Mouse (Mus musculus) E14TG2a.4 (cell line): ENCODE results near the gene Speer4c.
"Not testable (repeated sequence)": the region's sequence is repeated elsewhere in the genome, so short reads cannot be mapped to it uniquely, and the experiment has no call there.

ENCODE experiments used
- H3K27me3 ChIP-seq: 2 replicates; pipeline ENCODE4 v1.6.1; 2014; ENCODE audit warnings: low read length, control low read depth; ENCODE audit not compliant: insufficient read depth
- H3K36me3 ChIP-seq: 2 replicates; pipeline ENCODE4 v1.6.1; 2014; ENCODE audit warnings: low read length, control low read depth; ENCODE audit not compliant: insufficient read depth
- H3K4me1 ChIP-seq: replicated peaks from 2 replicates; pipeline ENCODE4 v1.6.1; 2014; ENCODE audit warnings: low read depth, low read length, control low read depth
- H3K4me3 ChIP-seq: replicated peaks from 2 replicates; pipeline ENCODE4 v1.5.1; 2014; ENCODE audit warnings: mild to moderate bottlenecking, low read length
- H3K9me3 ChIP-seq: 2 replicates; pipeline ENCODE4 v1.6.1; 2014; ENCODE audit warnings: low read length, control low read depth

Gene Speer4c

DNA sequence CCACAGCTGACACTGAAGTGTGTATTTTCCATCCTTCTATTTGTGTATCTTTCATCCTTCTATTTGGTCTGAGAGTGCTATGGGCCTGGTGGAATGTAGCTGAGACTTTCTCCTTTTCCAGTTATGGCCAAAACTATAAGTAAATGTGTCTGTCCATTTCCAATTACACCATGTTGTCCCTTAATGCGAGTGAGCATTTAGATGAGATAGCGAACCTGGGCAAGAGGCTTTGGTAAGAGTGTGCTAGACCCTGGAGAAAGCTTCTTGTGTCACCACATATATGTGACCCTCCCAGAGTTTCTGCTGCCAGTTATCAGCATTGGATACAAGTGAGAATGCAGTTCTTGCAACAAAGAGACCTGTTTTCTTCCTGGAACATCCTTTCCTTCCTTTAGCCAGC, 35.2 kb downstream of the Speer4c start:
- H3K4me1 ChIP-seq, H3K36me3 ChIP-seq, H3K4me3 ChIP-seq, H3K27me3 ChIP-seq: not testable (repeated sequence)
- peaks cover 16% of the 10 kb centered on the region; the same call in 1 of the 2 replicates for H3K9me3 ChIP-seq

DNA sequence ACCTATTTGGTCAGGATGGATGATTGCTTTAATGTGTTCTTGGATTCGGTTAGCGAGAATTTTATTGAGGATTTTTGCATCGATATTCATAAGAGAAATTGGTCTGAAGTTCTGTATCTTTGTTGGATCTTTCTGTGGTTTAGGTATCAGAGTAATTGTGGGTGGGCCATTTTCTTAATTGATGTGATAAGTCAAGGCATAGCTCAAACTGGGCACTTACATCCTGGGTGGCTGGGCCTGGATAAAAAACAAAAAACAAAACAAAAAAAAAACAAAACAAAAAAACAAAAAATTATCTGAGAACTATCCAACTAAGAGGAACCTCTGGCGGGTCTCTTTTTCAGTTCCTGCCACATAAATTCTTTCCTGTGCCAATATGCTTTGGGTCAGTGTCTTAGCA, 36.3 kb downstream of the Speer4c start:
- not testable (repeated sequence) for H3K27me3 ChIP-seq, H3K4me3 ChIP-seq, H3K4me1 ChIP-seq, H3K36me3 ChIP-seq
- H3K9me3 ChIP-seq, result peaks cover 13% of the 10 kb centered on the region; the same call in 1 of the 2 replicates

DNA sequence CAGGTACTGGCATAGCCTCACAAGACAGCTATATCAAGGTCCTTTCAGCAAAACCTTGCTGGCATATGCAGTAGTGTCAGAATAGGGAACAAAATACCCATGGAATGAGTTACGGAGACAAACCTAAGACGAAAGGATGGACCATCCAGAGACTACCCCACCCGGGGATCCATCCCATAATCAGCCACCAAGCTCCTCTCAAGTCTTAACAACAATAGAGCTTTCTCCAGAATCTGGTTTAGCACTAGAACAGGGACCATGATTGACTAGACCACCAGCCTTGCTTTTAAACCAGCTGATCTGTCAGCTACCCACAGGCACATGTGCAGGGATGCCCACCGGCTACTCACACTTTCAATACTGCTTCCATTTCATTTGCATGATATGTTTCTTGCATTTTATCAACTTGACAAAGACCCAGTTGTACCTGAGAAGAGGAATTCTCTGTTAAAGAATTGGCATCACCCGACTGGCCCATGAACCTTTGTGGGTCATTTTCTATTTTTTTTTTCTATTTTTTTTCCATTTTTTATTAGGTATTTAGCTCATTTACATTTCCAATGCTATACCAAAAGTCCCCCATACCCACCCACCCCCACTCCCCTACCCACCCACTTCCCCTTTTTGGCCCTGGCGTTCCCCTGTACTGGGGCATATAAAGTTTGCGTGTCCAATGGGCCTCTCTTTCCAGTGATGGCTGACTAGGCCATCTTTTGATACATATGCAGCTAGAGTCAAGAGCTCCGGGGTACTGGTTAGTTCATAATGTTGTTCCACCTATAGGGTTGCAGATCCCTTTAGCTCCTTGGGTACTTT, 39.4 kb downstream of the Speer4c start:
- H3K36me3 ChIP-seq, H3K27me3 ChIP-seq, H3K4me1 ChIP-seq: not testable (repeated sequence)

DNA sequence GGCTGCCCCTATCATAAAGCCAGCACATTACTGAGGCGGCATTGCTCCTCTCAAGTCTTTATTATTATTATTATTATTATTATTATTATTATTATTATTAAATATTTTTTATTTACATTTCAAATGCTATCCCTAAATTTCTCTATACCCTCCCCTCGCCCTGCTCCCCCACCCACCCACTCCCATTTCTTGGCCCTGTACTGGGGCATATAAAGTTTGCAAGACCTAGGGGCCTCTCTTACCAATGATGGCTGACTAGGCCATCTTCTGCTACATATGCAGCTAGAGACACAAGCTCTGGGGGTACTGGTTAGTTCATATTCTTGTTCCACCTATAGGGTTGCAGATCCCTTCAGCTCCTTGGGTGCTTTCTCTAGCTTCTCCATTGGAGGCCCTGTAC, 40.1 kb downstream of the Speer4c start:
- not testable (repeated sequence) for H3K4me1 ChIP-seq, H3K36me3 ChIP-seq, H3K4me3 ChIP-seq, H3K9me3 ChIP-seq, H3K27me3 ChIP-seq

More for the DNA sequence above, 39.4 kb downstream of the Speer4c start:
- not testable (repeated sequence) for H3K9me3 ChIP-seq, H3K4me3 ChIP-seq

DNA sequence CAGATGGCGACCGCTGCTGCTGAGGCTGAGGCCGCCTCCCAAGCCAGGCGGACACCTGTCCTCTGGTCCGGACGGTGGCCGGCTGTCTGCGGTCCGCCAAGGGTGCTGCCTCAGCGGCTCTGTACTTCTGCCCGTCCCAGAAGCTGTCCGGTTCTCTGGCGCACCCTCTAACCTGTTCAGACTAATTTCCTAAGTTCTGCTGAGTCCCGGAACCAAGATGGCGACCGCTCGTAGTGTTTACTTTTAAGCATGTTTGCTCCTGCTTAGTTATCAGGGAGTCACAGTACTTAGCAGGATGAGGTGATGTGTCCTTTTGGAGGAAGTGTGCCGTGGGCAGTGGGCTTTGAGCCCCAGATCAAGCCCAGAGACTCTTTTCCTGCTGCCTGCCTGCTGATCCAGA, 43.3 kb downstream of the Speer4c start:
- H3K36me3 ChIP-seq, H3K27me3 ChIP-seq: not testable (repeated sequence)
- peak overlapping the region; percentile 65 for H3K4me3 ChIP-seq

DNA sequence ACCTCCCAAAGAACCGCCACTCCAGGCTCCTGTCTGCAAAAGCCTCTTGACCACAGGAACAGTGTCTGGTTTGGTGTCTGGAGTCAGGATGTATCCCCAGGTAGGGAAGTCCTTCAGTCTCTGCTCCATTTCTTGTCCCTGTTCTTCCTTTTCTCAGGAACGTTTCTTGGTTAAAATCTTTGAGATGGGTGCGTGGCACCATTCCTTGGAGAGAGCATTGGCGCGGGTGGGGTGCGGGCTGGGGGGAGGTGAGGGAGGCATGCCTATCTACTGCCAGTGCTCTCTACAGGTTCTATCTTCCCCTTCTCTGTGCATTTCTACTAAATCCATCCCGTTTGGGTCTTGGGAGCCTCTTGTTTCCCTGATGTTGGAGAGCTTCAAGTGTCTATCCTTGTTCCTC, 50.2 kb downstream of the Speer4c start:
- H3K4me3 ChIP-seq, H3K4me1 ChIP-seq, H3K36me3 ChIP-seq, H3K9me3 ChIP-seq, H3K27me3 ChIP-seq: not testable (repeated sequence)

More for the DNA sequence above, 43.3 kb downstream of the Speer4c start:
- H3K9me3 ChIP-seq, H3K4me1 ChIP-seq: not testable (repeated sequence)
